Mouse (Mus musculus): Measurements from ENCODE around the gene Arap2. TPM values are rescaled to one million over a fixed set of nuclear protein-coding genes. Genes with fewer than 3 reads are reported as not detected.
"Not testable (repeated sequence)": the region's sequence is repeated elsewhere in the genome, so short reads cannot be mapped to it uniquely, and the experiment has no call there.

Gene Arap2
- total RNA-seq, 1 experiment from 2014 or later, result 68.8 TPM

DNA sequence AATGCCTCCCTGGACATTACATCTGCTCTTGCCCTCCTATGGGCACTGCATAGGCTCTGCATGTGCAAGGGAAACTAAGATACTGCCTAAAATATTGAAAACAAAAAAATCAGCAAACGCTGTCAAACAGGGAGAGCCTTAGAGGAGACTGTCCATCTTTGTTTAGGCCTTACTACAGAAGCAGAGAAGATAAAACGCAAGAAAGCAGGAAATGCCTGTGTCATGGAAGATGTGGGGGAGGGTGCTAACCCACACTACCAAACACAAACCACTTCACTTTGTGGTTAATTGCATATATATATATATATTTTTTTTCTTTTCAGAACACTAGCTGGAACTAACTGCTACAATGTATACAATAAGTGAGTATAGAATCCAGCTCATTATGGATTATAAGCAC is 14.3 kb downstream of the Arap2 start:
- ATAC-seq (replicated peaks; ENCODE audit: insufficient number of reproducible peaks, low FRiP score, low TSS enrichment, poor library complexity, severe bottlenecking), result no peak

DNA sequence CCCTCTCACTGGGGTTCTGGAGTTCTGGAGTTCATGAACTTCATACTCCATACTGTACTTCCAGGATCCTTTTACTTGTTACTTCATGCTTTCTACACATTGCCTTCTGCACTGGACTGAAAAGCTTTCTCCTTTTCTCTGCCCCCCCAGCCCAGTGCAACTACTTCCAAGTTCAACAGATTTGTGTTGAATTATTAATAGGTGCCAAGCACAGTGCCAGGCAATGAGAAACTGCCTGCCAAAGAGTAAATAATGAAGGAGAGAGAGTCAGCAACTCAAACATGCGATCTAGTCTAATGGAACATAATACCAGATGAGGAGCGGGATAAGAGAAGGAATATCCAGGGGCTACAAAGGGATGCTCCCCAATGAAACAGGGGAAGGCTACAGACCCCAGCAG is 17.8 kb downstream of the Arap2 start:
- ATAC-seq (replicated peaks; ENCODE audit: insufficient number of reproducible peaks, low FRiP score, low TSS enrichment, poor library complexity, severe bottlenecking), result no peak

DNA sequence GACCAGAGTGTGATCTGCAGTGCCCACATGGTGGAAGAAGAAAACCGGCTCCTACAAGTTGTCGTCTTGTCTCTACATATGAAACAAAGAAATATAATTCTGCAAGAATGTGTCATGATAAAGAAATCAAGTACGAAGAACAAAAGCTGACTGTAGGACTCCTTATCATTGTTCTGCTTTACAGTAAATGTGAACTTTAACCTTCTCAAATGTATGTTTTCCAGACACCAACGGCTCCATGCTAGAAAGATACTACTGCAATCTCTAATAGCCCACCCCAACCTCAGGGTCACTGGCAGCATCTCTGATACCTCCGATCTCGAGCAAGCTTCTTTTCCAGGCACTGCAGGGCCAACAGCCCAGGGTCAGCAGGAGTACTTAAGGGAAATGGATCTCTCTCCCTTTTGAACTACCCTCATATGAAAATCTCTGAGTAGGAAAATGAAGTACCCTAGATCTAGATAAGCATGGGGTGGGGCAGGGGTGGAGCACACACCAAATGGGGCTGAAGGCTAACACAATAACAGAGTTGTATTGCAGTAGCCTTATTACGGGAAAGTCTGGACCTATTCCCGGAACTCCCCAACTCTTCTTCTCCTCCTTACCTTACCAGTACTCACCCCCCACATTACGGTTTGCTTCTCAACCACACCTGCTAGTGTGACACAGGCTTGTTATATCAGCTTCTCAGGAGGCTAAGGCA is 22.6 kb downstream of the Arap2 start:
- ATAC-seq (replicated peaks; ENCODE audit: insufficient number of reproducible peaks, low FRiP score, low TSS enrichment, poor library complexity, severe bottlenecking), result no peak

DNA sequence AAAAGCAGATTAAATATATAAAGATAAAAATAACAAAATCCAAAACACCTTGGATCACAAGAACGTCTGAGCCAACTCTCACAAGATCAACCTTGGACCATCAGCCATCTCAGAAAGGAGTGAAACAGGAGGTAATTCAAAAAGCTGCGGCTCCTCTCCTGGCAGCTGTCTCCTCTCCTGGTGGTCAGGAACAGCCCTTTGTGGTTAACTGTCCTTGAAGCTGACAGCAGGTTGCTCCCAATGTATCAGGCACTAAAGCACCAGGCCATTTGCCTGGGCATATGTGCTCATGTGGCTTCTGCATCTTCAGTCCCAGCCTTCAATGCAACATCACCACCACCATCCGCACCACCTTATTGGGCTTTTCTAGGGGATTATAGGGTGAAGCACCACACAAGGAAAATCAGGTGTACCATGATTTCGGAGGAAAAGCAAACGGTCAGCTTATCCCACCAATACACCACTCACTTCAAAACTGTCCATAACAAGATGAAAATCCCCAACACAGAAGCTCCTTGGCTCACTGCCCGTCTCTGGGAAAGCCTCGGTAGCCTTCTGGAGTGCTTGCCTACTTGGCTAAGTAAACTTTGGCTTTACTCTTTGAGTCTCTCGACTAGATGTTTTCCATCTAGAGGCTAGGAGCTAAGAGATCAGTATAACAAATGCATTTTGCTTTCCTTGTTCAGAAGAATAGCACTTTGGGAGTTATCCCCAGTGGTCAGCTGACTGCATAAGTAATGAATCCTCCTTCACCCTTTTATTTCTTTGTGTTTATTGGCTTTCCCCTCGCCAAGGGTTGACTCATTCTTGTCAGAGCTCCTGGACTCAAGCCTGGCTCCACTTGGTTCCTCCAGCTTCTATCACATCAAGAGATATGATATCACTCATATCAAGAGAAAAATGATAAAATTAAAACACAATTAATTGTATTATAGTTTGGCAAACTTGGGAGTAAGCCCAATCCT is 26.2 kb downstream of the Arap2 start:
- no peak for ATAC-seq (replicated peaks; ENCODE audit: insufficient number of reproducible peaks, low FRiP score, low TSS enrichment, poor library complexity, severe bottlenecking)

DNA sequence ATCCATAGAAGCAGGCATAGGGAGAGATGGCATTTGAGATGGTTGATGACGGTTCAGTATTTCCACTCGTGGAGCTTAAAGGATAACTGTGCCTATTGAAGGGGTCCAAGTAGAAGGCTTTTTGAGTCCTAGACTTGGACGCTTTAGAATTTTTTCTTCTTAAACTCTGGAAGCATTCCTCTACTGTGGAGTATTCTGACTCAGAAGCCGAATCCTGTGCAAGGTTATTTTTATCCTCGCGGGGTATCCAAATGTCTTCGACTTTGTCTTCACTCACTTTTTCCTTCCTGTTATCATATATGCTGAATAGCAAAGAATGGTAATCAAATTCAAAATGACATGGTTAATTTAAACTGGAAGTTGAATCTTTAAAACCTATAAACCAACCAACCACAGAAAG is 35.4 kb downstream of the Arap2 start:
- ATAC-seq (replicated peaks; ENCODE audit: insufficient number of reproducible peaks, low FRiP score, low TSS enrichment, poor library complexity, severe bottlenecking), result not testable (repeated sequence)

DNA sequence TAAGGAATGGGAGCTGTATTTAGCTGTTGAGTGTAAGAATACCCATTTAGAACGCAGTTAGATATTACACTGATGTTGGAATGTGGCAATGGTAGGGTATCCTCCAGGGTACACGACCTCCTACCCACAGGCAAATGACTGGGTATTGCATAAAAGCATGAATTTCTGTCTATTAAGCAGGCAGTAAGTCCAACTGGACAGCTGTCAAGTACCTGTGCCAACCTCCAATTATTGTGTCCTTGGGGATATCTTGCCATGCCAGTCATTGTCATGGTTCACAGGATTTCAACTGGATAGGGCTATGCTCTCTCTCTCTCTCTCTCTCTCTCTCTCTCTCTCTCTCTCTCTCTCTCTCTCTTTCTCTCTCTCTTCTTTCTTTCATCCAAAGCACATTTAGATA is 40.4 kb downstream of the Arap2 start:
- ATAC-seq (replicated peaks; ENCODE audit: insufficient number of reproducible peaks, low FRiP score, low TSS enrichment, poor library complexity, severe bottlenecking), result no peak

GRCm38 (mm10) chr5:62723261-62724105 is 42.5 kb downstream of the Arap2 start:
- ATAC-seq (replicated peaks; ENCODE audit: insufficient number of reproducible peaks, low FRiP score, low TSS enrichment, poor library complexity, severe bottlenecking), result no peak

- no peak for ATAC-seq (replicated peaks; ENCODE audit: insufficient number of reproducible peaks, low FRiP score, low TSS enrichment, poor library complexity, severe bottlenecking)
Measured at GRCm38 (mm10) chr5:62716468-62716867, 49.5 kb downstream of the Arap2 start.

- ATAC-seq (replicated peaks; ENCODE audit: insufficient number of reproducible peaks, low FRiP score, low TSS enrichment, poor library complexity, severe bottlenecking), result no peak
Measured at GRCm38 (mm10) chr5:62715977-62716376, 50.0 kb downstream of the Arap2 start.

DNA sequence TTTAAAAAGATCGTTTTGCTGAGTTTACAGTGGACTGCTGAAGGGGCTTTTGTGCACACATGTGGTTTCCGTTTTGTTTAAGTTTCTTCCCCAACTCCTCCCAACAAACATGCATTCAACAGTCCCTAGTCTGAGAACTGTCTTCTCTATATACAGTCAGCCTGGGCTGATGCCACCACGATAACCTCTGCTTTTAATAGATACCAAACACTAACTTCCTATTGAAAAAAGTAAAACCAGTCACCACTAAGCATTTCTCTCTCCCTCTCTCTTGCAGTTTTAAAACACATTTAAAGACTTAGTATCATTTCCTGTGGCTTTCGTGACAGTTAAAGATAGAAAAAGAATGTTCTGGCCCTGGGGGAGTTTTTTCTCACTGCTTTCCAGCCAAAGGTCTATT is 50.5 kb downstream of the Arap2 start:
- no peak for ATAC-seq (replicated peaks; ENCODE audit: insufficient number of reproducible peaks, low FRiP score, low TSS enrichment, poor library complexity, severe bottlenecking)

- no peak; the same call in 1 of the 2 replicates for ATAC-seq (replicated peaks; ENCODE audit: insufficient number of reproducible peaks, low FRiP score, low TSS enrichment, poor library complexity, severe bottlenecking)
Measured at GRCm38 (mm10) chr5:62710955-62711354, 55.0 kb downstream of the Arap2 start.

DNA sequence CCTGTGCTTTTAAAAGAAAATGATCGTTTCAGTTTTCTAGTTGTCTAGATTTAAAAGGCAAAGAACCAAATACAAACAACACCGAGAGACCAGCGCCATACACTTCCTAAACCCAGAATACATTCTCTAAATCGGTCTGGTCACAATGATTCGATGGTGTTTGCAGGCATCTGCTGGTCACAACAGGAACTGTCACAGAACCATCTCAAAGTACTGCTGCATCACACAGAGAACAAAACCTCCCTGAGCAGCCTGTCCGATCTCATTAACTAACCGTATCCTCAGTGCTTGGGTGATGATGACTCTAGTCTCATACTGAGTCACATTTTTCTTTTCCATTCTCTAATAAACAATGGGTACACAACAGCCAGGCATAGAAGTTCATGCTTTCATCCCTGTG is 59.1 kb downstream of the Arap2 start:
- no peak for ATAC-seq (replicated peaks; ENCODE audit: insufficient number of reproducible peaks, low FRiP score, low TSS enrichment, poor library complexity, severe bottlenecking)

DNA sequence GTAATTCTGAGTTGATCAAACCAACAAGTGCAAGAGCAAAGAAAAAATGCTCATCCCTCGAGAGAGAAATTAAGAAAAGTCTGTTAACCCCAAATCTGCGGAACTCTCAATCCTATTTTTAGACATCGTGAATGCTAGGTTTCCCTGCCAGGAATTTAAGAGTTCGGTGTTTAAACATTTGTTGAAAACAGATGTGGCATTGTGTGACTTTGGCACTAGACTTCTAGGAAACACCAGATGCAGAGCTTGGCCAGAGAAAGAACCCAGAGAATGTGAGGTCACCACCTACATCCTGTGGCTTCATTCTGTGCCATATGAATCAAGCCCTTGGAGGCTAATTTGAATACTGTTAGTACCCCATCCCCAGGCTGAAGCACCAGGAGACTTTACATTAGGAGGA is 76.0 kb downstream of the Arap2 start:
- ATAC-seq (replicated peaks; ENCODE audit: insufficient number of reproducible peaks, low FRiP score, low TSS enrichment, poor library complexity, severe bottlenecking), result no peak

GRCm38 (mm10) chr5:62683751-62684150 is 82.2 kb downstream of the Arap2 start:
- ATAC-seq (replicated peaks; ENCODE audit: insufficient number of reproducible peaks, low FRiP score, low TSS enrichment, poor library complexity, severe bottlenecking), result no peak

DNA sequence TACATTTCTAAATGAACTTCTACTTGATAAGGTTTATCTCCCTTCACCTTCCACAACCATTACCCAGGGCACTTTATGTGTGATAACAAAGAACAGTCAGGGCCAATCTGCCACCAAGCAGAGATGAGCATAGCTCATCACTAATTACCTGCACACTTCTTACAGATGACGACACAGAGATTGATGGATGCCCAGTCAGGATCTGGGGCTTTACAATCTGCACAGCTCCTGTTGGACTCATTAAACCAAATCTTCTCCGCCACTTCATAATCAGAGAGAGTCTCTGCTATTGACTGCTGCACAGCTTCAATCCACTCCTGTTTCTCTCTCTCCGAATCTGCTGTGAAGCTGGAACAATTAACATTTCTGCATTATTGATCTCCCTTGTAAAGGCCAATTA is 82.8 kb downstream of the Arap2 start:
- no peak for ATAC-seq (replicated peaks; ENCODE audit: insufficient number of reproducible peaks, low FRiP score, low TSS enrichment, poor library complexity, severe bottlenecking)

- peak; percentile 85 for ATAC-seq (replicated peaks; ENCODE audit: insufficient number of reproducible peaks, low FRiP score, low TSS enrichment, poor library complexity, severe bottlenecking)
Measured at GRCm38 (mm10) chr5:62677390-62677789, 88.6 kb downstream of the Arap2 start.

DNA sequence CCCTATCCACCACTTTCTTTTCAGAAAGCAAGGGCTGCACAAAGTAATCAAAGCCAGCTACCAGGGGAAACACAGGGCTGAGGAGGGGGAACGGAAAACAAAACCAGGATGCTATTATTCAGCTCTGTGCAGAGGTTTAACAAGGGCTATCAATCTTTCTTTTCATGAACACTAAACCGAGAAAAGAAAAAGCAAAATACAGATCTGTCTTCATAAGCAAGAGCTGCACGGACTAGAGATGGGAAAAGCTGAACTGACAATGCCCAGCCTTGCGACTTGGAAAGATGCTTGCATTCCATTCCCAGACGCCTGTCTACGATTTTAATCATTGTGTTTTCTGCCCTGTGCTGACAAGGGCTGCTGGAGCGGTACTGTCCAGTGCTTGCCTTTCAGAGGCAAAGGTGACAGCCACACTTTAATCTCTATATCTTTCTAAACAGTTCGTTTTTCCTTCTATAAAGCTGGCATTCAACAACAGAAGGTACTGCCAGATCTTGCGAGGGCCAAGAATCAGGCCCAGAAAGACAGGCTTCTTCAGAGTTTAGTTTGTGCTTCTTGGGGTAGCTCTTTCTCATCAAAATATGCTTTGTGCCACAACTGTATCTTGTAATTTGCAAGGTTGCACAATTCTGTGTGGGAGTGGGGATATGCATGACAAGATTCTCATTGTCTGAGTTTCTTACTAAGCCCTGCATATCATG is 93.1 kb downstream of the Arap2 start:
- no peak for ATAC-seq (replicated peaks; ENCODE audit: insufficient number of reproducible peaks, low FRiP score, low TSS enrichment, poor library complexity, severe bottlenecking)

GRCm38 (mm10) chr5:62665329-62665728 is 100.6 kb downstream of the Arap2 start:
- no peak for ATAC-seq (replicated peaks; ENCODE audit: insufficient number of reproducible peaks, low FRiP score, low TSS enrichment, poor library complexity, severe bottlenecking)

- ATAC-seq (replicated peaks; ENCODE audit: insufficient number of reproducible peaks, low FRiP score, low TSS enrichment, poor library complexity, severe bottlenecking), result no peak
Measured at GRCm38 (mm10) chr5:62664847-62665246, 101.1 kb downstream of the Arap2 start.

Measured in monocyte, adult 5-6 weeks (primary cell).